Mouse (Mus musculus) neural tube, embryonic 14.5 days (tissue): ENCODE data around the gene Sgta. TPM values are rescaled to one million over a fixed set of nuclear protein-coding genes. Genes with fewer than 3 reads are reported as not detected.

Experiments
- ATAC-seq: fragments of 200-750 bp; cut with Nextera tagmentation; 2 replicates; pipeline ENCODE4 v1.8.0; 2017; ENCODE audit warnings: low read depth, mild to moderate bottlenecking, moderate TSS enrichment, moderate library complexity
- H3K27ac ChIP-seq: fragments of 300-500 bp; sonication (generic); 2 replicates; pipeline ENCODE4 v1.5.1; 2014; ENCODE audit warnings: low read depth, mild to moderate bottlenecking, control low read depth, low read length, moderate library complexity, mixed read lengths
- H3K27me3 ChIP-seq: fragments of 300-500 bp; sonication (generic); 2 replicates; pipeline ENCODE4 v1.6.1; 2014; ENCODE audit warnings: low read length; ENCODE audit not compliant: control insufficient read depth, insufficient read depth
- H3K36me3 ChIP-seq: fragments of 300-500 bp; sonication (generic); 2 replicates; pipeline ENCODE4 v1.6.1; 2014; ENCODE audit warnings: low read length, mixed read lengths; ENCODE audit not compliant: control insufficient read depth, insufficient read depth
- H3K4me1 ChIP-seq: fragments of 300-500 bp; sonication (generic); 2 replicates; pipeline ENCODE4 v1.6.1; 2014; ENCODE audit warnings: low read length; ENCODE audit not compliant: control insufficient read depth, insufficient read depth
- H3K4me2 ChIP-seq: fragments of 300-500 bp; sonication (generic); 2 replicates; pipeline ENCODE4 v1.6.1; 2014; ENCODE audit warnings: mild to moderate bottlenecking, low read depth, low read length, control low read depth
- H3K4me3 ChIP-seq: fragments of 300-500 bp; sonication (generic); 2 replicates; pipeline ENCODE4 v1.5.1; 2014; ENCODE audit warnings: low read depth, low read length, control low read depth, mixed read lengths
- H3K9ac ChIP-seq: fragments of 300-500 bp; sonication (generic); replicated peaks from 2 replicates; pipeline ENCODE4 v1.6.1; 2014; ENCODE audit warnings: low read depth, mild to moderate bottlenecking, control low read depth, low read length, mixed read lengths
- H3K9me3 ChIP-seq: fragments of 300-500 bp; sonication (generic); 2 replicates; pipeline ENCODE4 v1.6.1; 2016; ENCODE audit warnings: low read length; ENCODE audit not compliant: control insufficient read depth
- WGBS: fragments of 180-500 bp; shearing (Covaris S2); extraction: QIAGEN DNeasy Blood & Tissue Kit; methylation state at CpG from one replicate; pipeline ENCODE4 v1.1.7; 2014; 5-methylcytosine and 5-hydroxymethylcytosine counted together
- polyA plus RNA-seq: library from polyadenylated mRNA; unstranded; fragments of >200 nt; fragmentation: Nextera tagmentation; extraction: Ambion mirVana; gene quantifications from 2 replicates; pipeline ENCODE4 v1.2.1, GENCODE M21; 2014

The Sgta gene
- polyA plus RNA-seq, 1 experiment from 2014 or later = 279 TPM

GRCm38 (mm10) chr10:81016645-81017044 lies 43.3 kb downstream of the Sgta start:
- Histone ChIP-seq H3K9ac (no peak overlapping the region), H3K9me3 (no peaks in the 10 kb centered on the region), H3K4me2 (no peak overlapping the region), H3K27me3 (no peaks in the 10 kb centered on the region), H3K4me3 (no peak overlapping the region), H3K36me3 (no peaks in the 10 kb centered on the region), H3K27ac (no peak overlapping the region), H3K4me1 (no peaks in the 10 kb centered on the region)
- no peak for ATAC-seq
- 7% methylated on average over 7 of the region's 7 CpGs for WGBS

GRCm38 (mm10) chr10:81015666-81016065 lies 44.3 kb downstream of the Sgta start:
- Histone ChIP-seq H3K9ac (no peak overlapping the region), H3K4me1 (no peaks in the 10 kb centered on the region), H3K4me3 (no peak overlapping the region), H3K27ac (no peak overlapping the region), H3K4me2 (no peak overlapping the region), H3K27me3 (no peaks in the 10 kb centered on the region), H3K36me3 (no peaks in the 10 kb centered on the region), H3K9me3 (no peaks in the 10 kb centered on the region)
- 88% methylated on average over 2 of the region's 2 CpGs for WGBS
- no peak for ATAC-seq

GRCm38 (mm10) chr10:81014393-81015384 lies 45.3 kb downstream of the Sgta start, which contains the start of gene Gng7:
Gene Gng7, minus strand, starts transcription at chr10:81014945.
- Histone ChIP-seq H3K9me3 (no peaks in the 10 kb centered on the region), H3K4me2 (peak within 1 kb of the TSS; percentile 64), H3K36me3 (no peaks in the 10 kb centered on the region), H3K4me3 (peak within 1 kb of the TSS; percentile 39), H3K4me1 (no peaks in the 10 kb centered on the region), H3K9ac (peak within 1 kb of the TSS; percentile 51; the same call in 1 of the 2 replicates), H3K27ac (no peak within 1 kb of the TSS), H3K27me3 (no peaks in the 10 kb centered on the region)
- WGBS = 9% methylated on average over 31 of the region's 31 CpGs
- peak; percentile 97 for ATAC-seq

- no peak for ATAC-seq
- 73% methylated on average over 6 of the region's 6 CpGs for WGBS
- no peaks in the 10 kb centered on the region for H3K27me3 ChIP-seq
Measured at GRCm38 (mm10) chr10:81010851-81011250, 49.1 kb downstream of the Sgta start.

GRCm38 (mm10) chr10:81007240-81007639 lies 52.7 kb downstream of the Sgta start:
- no peak overlapping the region for H3K4me2 ChIP-seq
- H3K9ac ChIP-seq = no peak overlapping the region
- no peaks in the 10 kb centered on the region for H3K36me3 ChIP-seq
- WGBS = 34% methylated on average over 7 of the region's 7 CpGs
- no peaks in the 10 kb centered on the region for H3K4me1 ChIP-seq
- H3K27ac ChIP-seq = no peak overlapping the region
- H3K9me3 ChIP-seq = no peaks in the 10 kb centered on the region
- ATAC-seq = no peak
- no peak overlapping the region for H3K4me3 ChIP-seq
- H3K27me3 ChIP-seq = no peaks in the 10 kb centered on the region

More at GRCm38 (mm10) chr10:81010851-81011250, 49.1 kb downstream of the Sgta start:
- Histone ChIP-seq H3K4me3 (no peak overlapping the region), H3K4me1 (no peaks in the 10 kb centered on the region), H3K27ac (no peak overlapping the region), H3K36me3 (no peaks in the 10 kb centered on the region), H3K9me3 (no peaks in the 10 kb centered on the region), H3K4me2 (no peak overlapping the region), H3K9ac (no peak overlapping the region)

- H3K9ac ChIP-seq = no peak overlapping the region
- H3K4me3 ChIP-seq = no peak overlapping the region
Measured at GRCm38 (mm10) chr10:81006005-81006677, 53.8 kb downstream of the Sgta start.

GRCm38 (mm10) chr10:81001161-81001560 lies 58.8 kb downstream of the Sgta start:
- 44% methylated on average over 10 of the region's 10 CpGs for WGBS
- H3K9ac ChIP-seq = no peak overlapping the region
- no peak; the same call in 1 of the 2 replicates for ATAC-seq

More at GRCm38 (mm10) chr10:81006005-81006677, 53.8 kb downstream of the Sgta start:
- no peak for ATAC-seq
- Histone ChIP-seq H3K36me3 (no peaks in the 10 kb centered on the region), H3K4me2 (no peak overlapping the region), H3K27ac (no peak overlapping the region), H3K9me3 (no peaks in the 10 kb centered on the region), H3K4me1 (no peaks in the 10 kb centered on the region), H3K27me3 (no peaks in the 10 kb centered on the region)
- 93% methylated on average over 7 of the region's 7 CpGs for WGBS

GRCm38 (mm10) chr10:81000197-81001062 lies 59.6 kb downstream of the Sgta start:
- ATAC-seq = no peak
- H3K9ac ChIP-seq = no peak overlapping the region
- whole genome bisulfite sequencing = 40% methylated on average over 28 of the region's 28 CpGs
- no peak overlapping the region for H3K4me3 ChIP-seq
- no peaks in the 10 kb centered on the region for H3K4me1 ChIP-seq
- no peaks in the 10 kb centered on the region for H3K36me3 ChIP-seq
- H3K27me3 ChIP-seq = no peaks in the 10 kb centered on the region
- H3K27ac ChIP-seq = no peak overlapping the region
- no peaks in the 10 kb centered on the region for H3K9me3 ChIP-seq
- peak overlapping the region; percentile 23; the same call in 1 of the 2 replicates for H3K4me2 ChIP-seq

More at GRCm38 (mm10) chr10:81001161-81001560, 58.8 kb downstream of the Sgta start:
- H3K27ac ChIP-seq = no peak overlapping the region
- no peaks in the 10 kb centered on the region for H3K9me3 ChIP-seq
- H3K4me3 ChIP-seq = no peak overlapping the region
- no peaks in the 10 kb centered on the region for H3K4me1 ChIP-seq
- no peaks in the 10 kb centered on the region for H3K27me3 ChIP-seq
- H3K36me3 ChIP-seq = no peaks in the 10 kb centered on the region
- no peak overlapping the region for H3K4me2 ChIP-seq
